Mouse (Mus musculus): ENCODE data around the gene Sipa1l1. TPM values are rescaled to one million over a fixed set of nuclear protein-coding genes. Genes with fewer than 3 reads are reported as not detected.

Sipa1l1 gene
- total RNA-seq, 2 experiments from 2014 or later, result 8.7 to 10.3 TPM

- DNase-seq (ENCODE audit: low spot score), result no peak
- intact Hi-C loops (cut with DNase I), result no loop called here
Measured at GRCm38 (mm10) chr12:82355419-82356149, 186.5 kb downstream of the Sipa1l1 start.

GRCm38 (mm10) chr12:82356476-82356875 is 187.4 kb downstream of the Sipa1l1 start:
- intact Hi-C loops (cut with DNase I), result no loop called here
- DNase-seq (ENCODE audit: low spot score), result no peak

- intact Hi-C loops (cut with DNase I), result no loop called here
- DNase-seq (ENCODE audit: low spot score), result no peak
Measured at GRCm38 (mm10) chr12:82357431-82357830, 188.3 kb downstream of the Sipa1l1 start.

- intact Hi-C loops (cut with DNase I), result no loop called here
- DNase-seq (ENCODE audit: low spot score), result no peak
Measured at GRCm38 (mm10) chr12:82362796-82363195, 193.7 kb downstream of the Sipa1l1 start.

GRCm38 (mm10) chr12:82364186-82364585 is 195.1 kb downstream of the Sipa1l1 start:
- DNase-seq (ENCODE audit: low spot score), result no peak

GRCm38 (mm10) chr12:82365276-82365875 is 196.3 kb downstream of the Sipa1l1 start:
- DNase-seq (ENCODE audit: low spot score), result no peak
- intact Hi-C loops (cut with DNase I), result no loop called here

More at GRCm38 (mm10) chr12:82364186-82364585, 195.1 kb downstream of the Sipa1l1 start:
- intact Hi-C loops (cut with DNase I), result no loop called here

GRCm38 (mm10) chr12:82366754-82367153 is 197.6 kb downstream of the Sipa1l1 start:
- DNase-seq (ENCODE audit: low spot score), result no peak
- intact Hi-C loops (cut with DNase I), result no loop called here

- DNase-seq (ENCODE audit: low spot score), result no peak
Measured at GRCm38 (mm10) chr12:82367345-82367744, 198.2 kb downstream of the Sipa1l1 start.

GRCm38 (mm10) chr12:82367986-82368385 is 198.9 kb downstream of the Sipa1l1 start:
- intact Hi-C loops (cut with DNase I), result no loop called here
- DNase-seq (ENCODE audit: low spot score), result no peak

More at GRCm38 (mm10) chr12:82367345-82367744, 198.2 kb downstream of the Sipa1l1 start:
- intact Hi-C loops (cut with DNase I), result no loop called here

GRCm38 (mm10) chr12:82369402-82370160 is 200.5 kb downstream of the Sipa1l1 start:
- intact Hi-C loops (cut with DNase I), result no loop called here
- DNase-seq (ENCODE audit: low spot score), result no peak

- no peak for DNase-seq (ENCODE audit: low spot score)
- intact Hi-C loops (cut with DNase I), result no loop called here
Measured at GRCm38 (mm10) chr12:82371266-82371665, 202.1 kb downstream of the Sipa1l1 start.

- DNase-seq (ENCODE audit: low spot score), result no peak
- intact Hi-C loops (cut with DNase I), result no loop called here
Measured at GRCm38 (mm10) chr12:82374020-82374419, 204.9 kb downstream of the Sipa1l1 start.

GRCm38 (mm10) chr12:82382932-82383331 is 213.8 kb downstream of the Sipa1l1 start:
- DNase-seq (ENCODE audit: low spot score), result no peak
- intact Hi-C loops (cut with DNase I), result no loop called here

- no peak for DNase-seq (ENCODE audit: low spot score)
- intact Hi-C loops (cut with DNase I), result no loop called here
Measured at GRCm38 (mm10) chr12:82384719-82385118, 215.6 kb downstream of the Sipa1l1 start.

GRCm38 (mm10) chr12:82387042-82387441 is 217.9 kb downstream of the Sipa1l1 start:
- DNase-seq (ENCODE audit: low spot score), result no peak
- intact Hi-C loops (cut with DNase I), result no loop called here

GRCm38 (mm10) chr12:82387647-82388046 is 218.5 kb downstream of the Sipa1l1 start:
- intact Hi-C loops (cut with DNase I), result no loop called here
- DNase-seq (ENCODE audit: low spot score), result no peak

- intact Hi-C loops (cut with DNase I), result no loop called here
- no peak for DNase-seq (ENCODE audit: low spot score)
Measured at GRCm38 (mm10) chr12:82388144-82388543, 219.0 kb downstream of the Sipa1l1 start.

GRCm38 (mm10) chr12:82394118-82394861 is 225.2 kb downstream of the Sipa1l1 start:
- intact Hi-C loops (cut with DNase I), result no loop called here
- no peak for DNase-seq (ENCODE audit: low spot score)

GRCm38 (mm10) chr12:82395194-82395593 is 226.1 kb downstream of the Sipa1l1 start:
- DNase-seq (ENCODE audit: low spot score), result no peak
- intact Hi-C loops (cut with DNase I), result no loop called here

GRCm38 (mm10) chr12:82397193-82397592 is 228.1 kb downstream of the Sipa1l1 start:
- intact Hi-C loops (cut with DNase I), result no loop called here
- no peak for DNase-seq (ENCODE audit: low spot score)
